24 mouse cellular contexts compared by ENCODE assay signal in genomic region chr4:124154627-124155026, GRCm38 (mm10).
DNase-seq lines count a peak whose midpoint lies in the region; ATAC-seq and TF ChIP-seq lines count a peak whose summit lies in the region.
"Had no signal": no experiment of that assay in that cellular context is flagged by ENCODE, and none has a peak within 500 bp of the region (broad histone marks: within the 10 kb centered on the region; RNA-seq: fewer than 3 reads in every experiment).

No protein-coding gene starts in this region.

- H3K9me3 ChIP-seq in lung, embryonic 15.5 days = no peaks in the 10 kb centered on the region
- H3K9me3 ChIP-seq in stomach, postnatal 0 days (ENCODE audit: control insufficient read depth, low read length) = no peaks in the 10 kb centered on the region
- H3K9me3 ChIP-seq: embryonic facial prominence, embryonic 12.5 days; forebrain, embryonic 10.5 days; G1E; heart, embryonic 10.5 days; hindbrain, embryonic 13.5 days; intestine, embryonic 15.5 days had no signal

- H3K27ac ChIP-seq in lung, embryonic 15.5 days = no peak overlapping the region
- H3K27ac ChIP-seq in stomach, postnatal 0 days (replicated peaks) = no peak overlapping the region
- H3K27ac ChIP-seq: embryonic facial prominence, embryonic 12.5 days; forebrain, embryonic 10.5 days; gastrocnemius, adult 2 months; heart, embryonic 10.5 days; hindbrain, embryonic 13.5 days; hindbrain, postnatal 0 days; intestine, embryonic 15.5 days had no signal

- no peak for TF ChIP-seq CTCF in stomach, postnatal 0 days (IDR thresholded peaks at IDR 0.05; ENCODE audit: low read depth)

- TF ChIP-seq EP300 in stomach, postnatal 0 days (optimal IDR thresholded peaks at IDR 0.05) = no peak

- H3K4me2 ChIP-seq in lung, embryonic 15.5 days = no peak overlapping the region
- no peak overlapping the region for H3K4me2 ChIP-seq in stomach, postnatal 0 days (replicated peaks; ENCODE audit: low read depth)
- H3K4me2 ChIP-seq: embryonic facial prominence, embryonic 12.5 days; hindbrain, embryonic 13.5 days; intestine, embryonic 15.5 days had no signal

- no peak overlapping the region for H3K4me3 ChIP-seq in lung, embryonic 15.5 days
- H3K4me3 ChIP-seq in stomach, postnatal 0 days (ENCODE audit: low read depth, low read length) = no peak overlapping the region
- H3K4me3 ChIP-seq: embryonic facial prominence, embryonic 12.5 days; forebrain, embryonic 10.5 days; gastrocnemius, adult 2 months; heart, embryonic 10.5 days; hindbrain, embryonic 13.5 days; intestine, embryonic 15.5 days had no signal

- H3K36me3 ChIP-seq in lung, embryonic 15.5 days = no peaks in the 10 kb centered on the region
- no peaks in the 10 kb centered on the region for H3K36me3 ChIP-seq in stomach, postnatal 0 days (ENCODE audit: control insufficient read depth, insufficient read depth, low read length)
- H3K36me3 ChIP-seq: embryonic facial prominence, embryonic 12.5 days; forebrain, embryonic 10.5 days; G1E; heart, embryonic 10.5 days; hindbrain, embryonic 13.5 days; intestine, embryonic 15.5 days had no signal

- peaks cover 7% of the 10 kb centered on the region; the same call in 1 of the 2 replicates for H3K4me1 ChIP-seq in lung, embryonic 15.5 days
- no peaks in the 10 kb centered on the region for H3K4me1 ChIP-seq in stomach, postnatal 0 days (replicated peaks; ENCODE audit: control insufficient read depth, insufficient read depth)

- peaks cover 12% of the 10 kb centered on the region; the same call in 1 of the 2 replicates for H3K27me3 ChIP-seq in lung, embryonic 15.5 days
- 0 out of 2 replicates have a peak, but pooled peaks cover 3% of the 10 kb centered on the region for H3K27me3 ChIP-seq in stomach, postnatal 0 days (ENCODE audit: control insufficient read depth, insufficient read depth, low read length)

- 67% methylated on average over 6 of the region's 6 CpGs for WGBS in lung, embryonic 15.5 days
- 53% methylated on average over 5 of the region's 6 CpGs for WGBS in stomach, postnatal 0 days

- ATAC-seq in lung, embryonic 15.5 days (ENCODE audit: borderline replicate concordance, extremely low read depth, low FRiP score, low TSS enrichment) = 0 out of 2 replicates have a peak, but pooled peaks have one; percentile 57
- peak; percentile 62 for ATAC-seq in common myeloid progenitor, adult 5-6 weeks (replicated peaks; ENCODE audit: low read depth, poor library complexity, severe bottlenecking)
- peak; percentile 70 for ATAC-seq in megakaryocyte-erythroid progenitor cell, adult 5-6 weeks (replicated peaks; ENCODE audit: low FRiP score, low TSS enrichment, poor library complexity, severe bottlenecking)
- peak; percentile 64; the same call in 1 of the 2 replicates for ATAC-seq in stomach, postnatal 0 days (ENCODE audit: low FRiP score, low TSS enrichment)
- ATAC-seq: CD4-positive, CD25-positive, alpha-beta regulatory T cell, adult 4 months; forebrain, embryonic 14.5 days; hindbrain, postnatal 0 days; intestine, embryonic 15.5 days had no signal

- DNase-seq in lung, adult 18-20 months = no peak
- DNase-seq in stomach, postnatal 0 days (ENCODE audit: low spot score) = peak; percentile 30
- DNase-seq in thymus, postnatal 14 days = no peak
- no peak for DNase-seq in kidney, adult 8-10 months
- DNase-seq: adrenal gland, postnatal 14 days; cerebellum, adult 11-12 months; cerebellum, adult 9-10 months; embryo, embryonic 11 days; gastrocnemius, adult 2 months; gastrocnemius, postnatal 25 days; heart, postnatal 10 days; heart, postnatal 4 days had no signal

- no peak overlapping the region for H3K9ac ChIP-seq in lung, embryonic 15.5 days
- no peak overlapping the region for H3K9ac ChIP-seq in stomach, postnatal 0 days (ENCODE audit: low read length)
- H3K9ac ChIP-seq: hindbrain, embryonic 13.5 days; intestine, embryonic 15.5 days had no signal
